20 mouse cellular contexts compared by ENCODE assay signal in the genomic region with DNA sequence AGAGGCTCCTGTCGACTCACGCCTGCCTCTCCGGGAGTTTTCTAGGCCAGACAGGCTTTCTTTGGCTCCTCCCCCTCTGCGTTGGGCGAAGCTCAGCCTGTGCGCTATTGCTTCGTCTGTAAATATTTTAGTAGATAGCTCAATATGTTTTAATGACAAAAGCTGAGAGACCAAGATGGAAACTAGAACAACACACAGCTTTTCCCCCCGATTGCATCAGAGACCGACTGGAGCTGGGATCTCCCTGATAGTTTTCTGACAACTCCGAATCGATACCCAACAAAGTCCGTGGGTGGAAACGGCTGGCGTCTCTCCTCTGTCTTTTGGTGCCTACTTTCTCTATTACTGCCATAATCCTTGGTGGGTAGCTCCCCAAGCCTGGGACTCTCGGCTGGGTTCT. TPM values are rescaled to one million over a fixed set of nuclear protein-coding genes. Genes with fewer than 3 reads are reported as not detected.
A peak's percentile ranks its signal among the peaks of the same experiment; 100 is the strongest.
DNase-seq lines count a peak whose midpoint lies in the region; ATAC-seq and TF ChIP-seq lines count a peak whose summit lies in the region.
"Had no signal": no experiment of that assay in that cellular context is flagged by ENCODE, and none has a peak within 500 bp of the region (broad histone marks: within the 10 kb centered on the region; RNA-seq: fewer than 3 reads in every experiment).

No protein-coding gene starts in this region.

- TF ChIP-seq CTCF in cerebellum, adult 2 months (IDR thresholded peaks at IDR 0.05; ENCODE audit: borderline replicate concordance, insufficient read depth, low read depth, low read length) = no peak

- TF ChIP-seq POLR2A in cerebellum, adult 2 months (IDR thresholded peaks at IDR 0.05; ENCODE audit: borderline replicate concordance, insufficient read depth, low read length) = no peak

- peak overlapping the region; percentile 10; the same call in 1 of the 2 replicates for H3K27ac ChIP-seq in liver, embryonic 12.5 days
- peak overlapping the region; percentile 98 for H3K27ac ChIP-seq in liver, embryonic 13.5 days
- no peak overlapping the region for H3K27ac ChIP-seq in cerebellum, adult 2 months (ENCODE audit: insufficient read depth, low read length)
- H3K27ac ChIP-seq: embryonic facial prominence, embryonic 12.5 days; embryonic facial prominence, embryonic 15.5 days; gastrocnemius, adult 2 months; hindbrain, embryonic 12.5 days; hindbrain, embryonic 15.5 days had no signal

- DNase-seq in layer of hippocampus, adult 8-10 months (ENCODE audit: low spot score in 2 of 2) = peak; percentile 50 to 55
- no peak for DNase-seq in layer of hippocampus, adult 11-12 months (ENCODE audit: low spot score)
- DNase-seq in liver = no peak
- DNase-seq in liver, embryonic 13.5 days = no peak
- DNase-seq in kidney, postnatal 25 days = no peak
- DNase-seq in cerebellum, adult 2 months = no peak
- DNase-seq: adrenal gland, postnatal 14 days; cerebellum, adult 9-11 months; forebrain, postnatal 0 days; gastrocnemius, adult 2 months; gastrocnemius, postnatal 14 days; heart, adult 11 months had no signal

- no peaks in the 10 kb centered on the region for H3K27me3 ChIP-seq in liver, embryonic 12.5 days (replicated peaks)
- no peaks in the 10 kb centered on the region for H3K27me3 ChIP-seq in liver, embryonic 13.5 days
- H3K27me3 ChIP-seq in cerebellum, adult 2 months (ENCODE audit: control insufficient read depth, insufficient read depth, low read length) = no peaks in the 10 kb centered on the region
- H3K27me3 ChIP-seq: embryonic facial prominence, embryonic 12.5 days; embryonic facial prominence, embryonic 15.5 days; hindbrain, embryonic 12.5 days; hindbrain, embryonic 15.5 days had no signal

- ATAC-seq in liver, embryonic 12.5 days = no peak
- no peak for ATAC-seq in liver, embryonic 13.5 days (ENCODE audit: low read depth)
- ATAC-seq: CD4-positive, CD25-positive, alpha-beta regulatory T cell, adult 4 months; forebrain, embryonic 14.5 days; forebrain, postnatal 0 days had no signal

- peaks cover 54% of the 10 kb centered on the region for H3K4me1 ChIP-seq in liver, embryonic 12.5 days
- peaks cover 71% of the 10 kb centered on the region for H3K4me1 ChIP-seq in liver, embryonic 13.5 days (replicated peaks)
- H3K4me1 ChIP-seq in cerebellum, adult 2 months (ENCODE audit: control insufficient read depth, insufficient read depth, low read length) = peaks cover 26% of the 10 kb centered on the region
- H3K4me1 ChIP-seq: embryonic facial prominence, embryonic 12.5 days; embryonic facial prominence, embryonic 15.5 days had no signal

- 89% methylated on average over 15 of the region's 15 CpGs for WGBS in liver, embryonic 12.5 days (ENCODE audit: insufficient replicate concordance)
- 84% methylated on average over 15 of the region's 15 CpGs for WGBS in liver, embryonic 13.5 days (ENCODE audit: insufficient replicate concordance)
- 91% methylated on average over 15 of the region's 15 CpGs for WGBS in cerebellum, adult 2 months

- no peak overlapping the region for H3K4me2 ChIP-seq in liver, embryonic 12.5 days
- no peak overlapping the region for H3K4me2 ChIP-seq in liver, embryonic 13.5 days
- H3K4me2 ChIP-seq: embryonic facial prominence, embryonic 12.5 days; embryonic facial prominence, embryonic 15.5 days; heart, embryonic 11.5 days; hindbrain, embryonic 12.5 days; hindbrain, embryonic 15.5 days had no signal

- H3K9ac ChIP-seq in liver, embryonic 12.5 days = no peak overlapping the region
- H3K9ac ChIP-seq in liver, embryonic 13.5 days = no peak overlapping the region
- H3K9ac ChIP-seq: embryonic facial prominence, embryonic 12.5 days; embryonic facial prominence, embryonic 15.5 days; forebrain, postnatal 0 days; hindbrain, embryonic 12.5 days; hindbrain, embryonic 15.5 days had no signal

- H3K4me3 ChIP-seq in liver, embryonic 12.5 days = no peak overlapping the region
- H3K4me3 ChIP-seq in liver, embryonic 13.5 days (replicated peaks) = no peak overlapping the region
- H3K4me3 ChIP-seq in cerebellum, adult 2 months (replicated peaks; ENCODE audit: insufficient read depth, low read depth, low read length) = no peak overlapping the region
- H3K4me3 ChIP-seq: embryonic facial prominence, embryonic 12.5 days; embryonic facial prominence, embryonic 15.5 days; gastrocnemius, adult 2 months; hindbrain, embryonic 12.5 days; hindbrain, embryonic 15.5 days had no signal

- peaks cover 40% of the 10 kb centered on the region for H3K36me3 ChIP-seq in liver, embryonic 12.5 days
- H3K36me3 ChIP-seq in liver, embryonic 13.5 days = peaks cover 23% of the 10 kb centered on the region

- H3K9me3 ChIP-seq in liver, embryonic 12.5 days (replicated peaks) = no peaks in the 10 kb centered on the region
- H3K9me3 ChIP-seq in liver, embryonic 13.5 days (replicated peaks) = no peaks in the 10 kb centered on the region
- H3K9me3 ChIP-seq: embryonic facial prominence, embryonic 12.5 days; embryonic facial prominence, embryonic 15.5 days; hindbrain, embryonic 12.5 days; hindbrain, embryonic 15.5 days had no signal

RNA-seq across cellular contexts. Expression of a gene that starts 44.8 kb away (rescaled TPM):
- total RNA-seq in layer of hippocampus, adult 8-10 months (2022) = 10 to 100 TPM; 24.1 to 30.9 (median 29.9) TPM
- polyA plus RNA-seq in liver, embryonic 12.5 days (2016; fragmentation: Nextera tagmentation; extraction: Ambion mirVana) = 14.4 and 15.1 TPM in 2 replicates
- 6.8 and 7.0 TPM in 2 replicates for polyA plus RNA-seq in liver, embryonic 13.5 days (2015; fragmentation: Nextera tagmentation; extraction: Ambion mirVana)
- 36.0 and 40.4 TPM in 2 replicates for polyA plus RNA-seq in cerebellum, adult 2 months (2012; rRNA removed)

Comparison
In these comparisons a context has a peak if more than half of its experiments do, and no peak if none do; other contexts are left out.
1. DNase-seq: peak in layer of hippocampus, adult 8-10 months (2 of 2); none in layer of hippocampus, adult 11-12 months (single experiment), liver (single experiment), liver, embryonic 13.5 days (single experiment), kidney, postnatal 25 days (0 of 2) and cerebellum, adult 2 months (0 of 2).